Mouse (Mus musculus): Measurements from ENCODE around the gene Cyp2e1. TPM values are rescaled to one million over a fixed set of nuclear protein-coding genes. Genes with fewer than 3 reads are reported as not detected.

Cyp2e1 gene
- polyA plus RNA-seq, 1 experiment from 2014 or later, result not detected

GRCm38 (mm10) chr7:140765888-140766739 lies 2.6 kb downstream of the Cyp2e1 start:
- Histone ChIP-seq H3K27ac (replicated peaks) (no peak overlapping the region), H3K36me3 (no peaks in the 10 kb centered on the region), H3K9me3 (no peaks in the 10 kb centered on the region), H3K4me2 (no peak overlapping the region), H3K27me3 (no peaks in the 10 kb centered on the region), H3K9ac (no peak overlapping the region), H3K4me1 (replicated peaks) (no peaks in the 10 kb centered on the region), H3K4me3 (no peak overlapping the region)
- WGBS, result 82% methylated on average over 12 of the region's 12 CpGs
- no peak for ATAC-seq (ENCODE audit: low FRiP score, low read depth)

GRCm38 (mm10) chr7:140780548-140780947 lies 17.0 kb downstream of the Cyp2e1 start:
- ATAC-seq (ENCODE audit: low FRiP score, low read depth), result no peak
- H3K4me3 ChIP-seq, result no peak overlapping the region
- H3K36me3 ChIP-seq, result no peaks in the 10 kb centered on the region
- 93% methylated on average over 4 of the region's 4 CpGs for WGBS
- H3K9me3 ChIP-seq, result no peaks in the 10 kb centered on the region
- no peaks in the 10 kb centered on the region for H3K27me3 ChIP-seq
- H3K4me2 ChIP-seq, result no peak overlapping the region
- no peak overlapping the region for H3K9ac ChIP-seq
- no peaks in the 10 kb centered on the region for H3K4me1 ChIP-seq (replicated peaks)
- no peak overlapping the region for H3K27ac ChIP-seq (replicated peaks)

GRCm38 (mm10) chr7:140787406-140788052 lies 24.0 kb downstream of the Cyp2e1 start, which contains the start of gene Syce1:
Syce1 (minus strand) TSS chr7:140787852.
- WGBS, result 87% methylated on average over 33 of the region's 33 CpGs
- no peaks in the 10 kb centered on the region for H3K27me3 ChIP-seq
- no peaks in the 10 kb centered on the region for H3K4me1 ChIP-seq (replicated peaks)
- H3K4me3 ChIP-seq, result no peak within 1 kb of the TSS
- no peak within 1 kb of the TSS for H3K4me2 ChIP-seq
- ATAC-seq (ENCODE audit: low FRiP score, low read depth), result no peak
- no peak within 1 kb of the TSS for H3K27ac ChIP-seq (replicated peaks)
- H3K9me3 ChIP-seq, result no peaks in the 10 kb centered on the region
- no peak within 1 kb of the TSS for H3K9ac ChIP-seq
- H3K36me3 ChIP-seq, result no peaks in the 10 kb centered on the region

GRCm38 (mm10) chr7:140788053-140788435 lies 24.5 kb downstream of the Cyp2e1 start:
- Histone ChIP-seq H3K4me1 (replicated peaks) (no peaks in the 10 kb centered on the region), H3K9ac (no peak overlapping the region), H3K4me2 (no peak overlapping the region), H3K4me3 (no peak overlapping the region), H3K9me3 (no peaks in the 10 kb centered on the region), H3K36me3 (no peaks in the 10 kb centered on the region), H3K27me3 (no peaks in the 10 kb centered on the region), H3K27ac (replicated peaks) (no peak overlapping the region)
- ATAC-seq (ENCODE audit: low FRiP score, low read depth), result no peak
- 87% methylated on average over 7 of the region's 7 CpGs for WGBS

GRCm38 (mm10) chr7:140793541-140793940 lies 30.0 kb downstream of the Cyp2e1 start:
- WGBS, result 80% methylated on average over 4 of the region's 4 CpGs
- no peaks in the 10 kb centered on the region for H3K9me3 ChIP-seq

GRCm38 (mm10) chr7:140797619-140798018 lies 34.1 kb downstream of the Cyp2e1 start:
- no peaks in the 10 kb centered on the region for H3K36me3 ChIP-seq
- no peaks in the 10 kb centered on the region for H3K9me3 ChIP-seq
- no peaks in the 10 kb centered on the region for H3K27me3 ChIP-seq
- H3K4me2 ChIP-seq, result no peak overlapping the region
- H3K9ac ChIP-seq, result no peak overlapping the region
- no peak overlapping the region for H3K4me3 ChIP-seq
- no peak overlapping the region for H3K27ac ChIP-seq (replicated peaks)
- WGBS, result 90% methylated on average over 3 of the region's 3 CpGs
- H3K4me1 ChIP-seq (replicated peaks), result no peaks in the 10 kb centered on the region
- no peak for ATAC-seq (ENCODE audit: low FRiP score, low read depth)

More at GRCm38 (mm10) chr7:140793541-140793940, 30.0 kb downstream of the Cyp2e1 start:
- H3K27me3 ChIP-seq, result no peaks in the 10 kb centered on the region
- H3K4me3 ChIP-seq, result no peak overlapping the region
- H3K36me3 ChIP-seq, result no peaks in the 10 kb centered on the region
- H3K4me1 ChIP-seq (replicated peaks), result no peaks in the 10 kb centered on the region
- no peak for ATAC-seq (ENCODE audit: low FRiP score, low read depth)
- no peak overlapping the region for H3K4me2 ChIP-seq
- H3K27ac ChIP-seq (replicated peaks), result no peak overlapping the region
- no peak overlapping the region for H3K9ac ChIP-seq

GRCm38 (mm10) chr7:140798212-140798611 lies 34.7 kb downstream of the Cyp2e1 start:
- 75% methylated on average over 2 of the region's 2 CpGs for whole genome bisulfite sequencing
- Histone ChIP-seq H3K27ac (replicated peaks) (no peak overlapping the region), H3K4me2 (no peak overlapping the region), H3K4me1 (replicated peaks) (no peaks in the 10 kb centered on the region), H3K27me3 (no peaks in the 10 kb centered on the region), H3K9ac (no peak overlapping the region), H3K36me3 (no peaks in the 10 kb centered on the region), H3K9me3 (no peaks in the 10 kb centered on the region), H3K4me3 (no peak overlapping the region)
- no peak for ATAC-seq (ENCODE audit: low FRiP score, low read depth)

- no peak overlapping the region for H3K9ac ChIP-seq
- no peaks in the 10 kb centered on the region for H3K9me3 ChIP-seq
- H3K4me1 ChIP-seq (replicated peaks), result no peaks in the 10 kb centered on the region
- no peaks in the 10 kb centered on the region for H3K36me3 ChIP-seq
- H3K4me2 ChIP-seq, result no peak overlapping the region
- H3K4me3 ChIP-seq, result no peak overlapping the region
- no peak overlapping the region for H3K27ac ChIP-seq (replicated peaks)
- no peak for ATAC-seq (ENCODE audit: low FRiP score, low read depth)
- no peaks in the 10 kb centered on the region for H3K27me3 ChIP-seq
- WGBS, result 74% methylated on average over 6 of the region's 6 CpGs
Observed at GRCm38 (mm10) chr7:140802629-140803028, 39.1 kb downstream of the Cyp2e1 start.

GRCm38 (mm10) chr7:140805704-140806103 lies 42.2 kb downstream of the Cyp2e1 start:
- Histone ChIP-seq H3K4me2 (no peak overlapping the region), H3K27ac (replicated peaks) (no peak overlapping the region), H3K4me1 (replicated peaks) (no peaks in the 10 kb centered on the region), H3K36me3 (peaks cover 13% of the 10 kb centered on the region), H3K9me3 (no peaks in the 10 kb centered on the region), H3K9ac (no peak overlapping the region), H3K4me3 (no peak overlapping the region), H3K27me3 (no peaks in the 10 kb centered on the region)
- ATAC-seq (ENCODE audit: low FRiP score, low read depth), result peak; percentile 62
- 14% methylated on average over 1 of the region's 1 CpGs for WGBS

GRCm38 (mm10) chr7:140810496-140810895 lies 47.0 kb downstream of the Cyp2e1 start:
- ATAC-seq (ENCODE audit: low FRiP score, low read depth), result no peak
- no peak overlapping the region for H3K4me2 ChIP-seq
- H3K9ac ChIP-seq, result no peak overlapping the region
- H3K4me1 ChIP-seq (replicated peaks), result no peaks in the 10 kb centered on the region
- no peak overlapping the region for H3K27ac ChIP-seq (replicated peaks)
- no peak overlapping the region for H3K4me3 ChIP-seq
- peaks cover 40% of the 10 kb centered on the region for H3K36me3 ChIP-seq
- 92% methylated on average over 6 of the region's 6 CpGs for WGBS
- no peaks in the 10 kb centered on the region for H3K9me3 ChIP-seq
- H3K27me3 ChIP-seq, result no peaks in the 10 kb centered on the region

GRCm38 (mm10) chr7:140811714-140812113 lies 48.2 kb downstream of the Cyp2e1 start:
- Histone ChIP-seq H3K9ac (no peak overlapping the region), H3K4me2 (no peak overlapping the region), H3K4me1 (replicated peaks) (no peaks in the 10 kb centered on the region), H3K9me3 (no peaks in the 10 kb centered on the region), H3K36me3 (peaks cover 40% of the 10 kb centered on the region), H3K27ac (replicated peaks) (peak overlapping the region; percentile 23; the same call in 1 of the 2 replicates), H3K4me3 (no peak overlapping the region), H3K27me3 (no peaks in the 10 kb centered on the region)
- 0 out of 2 replicates have a peak, but pooled peaks have one; percentile 45 for ATAC-seq (ENCODE audit: low FRiP score, low read depth)
- 83% methylated on average over 13 of the region's 13 CpGs for WGBS

GRCm38 (mm10) chr7:140812850-140813249 lies 49.3 kb downstream of the Cyp2e1 start:
- H3K4me3 ChIP-seq, result no peak overlapping the region
- H3K4me2 ChIP-seq, result no peak overlapping the region
- no peak overlapping the region for H3K27ac ChIP-seq (replicated peaks)
- H3K9me3 ChIP-seq, result no peaks in the 10 kb centered on the region
- no peaks in the 10 kb centered on the region for H3K27me3 ChIP-seq
- H3K36me3 ChIP-seq, result peaks cover 44% of the 10 kb centered on the region
- no peak overlapping the region for H3K9ac ChIP-seq
- 92% methylated on average over 12 of the region's 12 CpGs for WGBS
- ATAC-seq (ENCODE audit: low FRiP score, low read depth), result no peak
- H3K4me1 ChIP-seq (replicated peaks), result peaks cover 11% of the 10 kb centered on the region; the same call in 1 of the 2 replicates

Measured in hindbrain, embryonic 15.5 days (tissue).